Mouse (Mus musculus) midbrain, embryonic 11.5 days (tissue): ENCODE measurements around the gene Pxdn. TPM values are rescaled to one million over a fixed set of nuclear protein-coding genes. Genes with fewer than 3 reads are reported as not detected.
A peak's percentile ranks its signal among the peaks of the same experiment; 100 is the strongest.

Experiments
- ATAC-seq: fragments of 200-750 bp; cut with Nextera tagmentation; 2 replicates; pipeline ENCODE4 v1.8.0; 2017; ENCODE audit warnings: moderate TSS enrichment, moderate library complexity; ENCODE audit not compliant: low FRiP score
- DNase-seq: peaks from one replicate; pipeline ENCODE4 v3.0.0; 2015; ENCODE audit warnings: low spot score; ENCODE audit errors: missing footprints
- H3K27ac ChIP-seq: fragments of 300-500 bp; sonication (generic); 2 replicates; pipeline ENCODE4 v1.5.1; 2014; ENCODE audit warnings: low read depth, low read length
- H3K27me3 ChIP-seq: fragments of 300-500 bp; sonication (generic); 2 replicates; pipeline ENCODE4 v1.6.1; 2014; ENCODE audit warnings: mild to moderate bottlenecking, low read length, moderate library complexity, mixed read lengths; ENCODE audit not compliant: control insufficient read depth, insufficient read depth
- H3K36me3 ChIP-seq: fragments of 300-500 bp; sonication (generic); 2 replicates; pipeline ENCODE4 v1.6.1; 2014; ENCODE audit warnings: mild to moderate bottlenecking, low read length, moderate library complexity, mixed read lengths; ENCODE audit not compliant: control insufficient read depth, insufficient read depth
- H3K4me1 ChIP-seq: fragments of 300-500 bp; sonication (generic); 2 replicates; pipeline ENCODE4 v1.6.1; 2014; ENCODE audit warnings: low read length; ENCODE audit not compliant: control insufficient read depth, insufficient read depth
- H3K4me2 ChIP-seq: fragments of 300-500 bp; sonication (generic); 2 replicates; pipeline ENCODE4 v1.6.1; 2014; ENCODE audit warnings: mild to moderate bottlenecking, moderate library complexity
- H3K4me3 ChIP-seq: fragments of 300-500 bp; sonication (generic); 2 replicates; pipeline ENCODE4 v1.5.1; 2014; ENCODE audit warnings: low read depth, low read length
- H3K9ac ChIP-seq: fragments of 300-500 bp; sonication (generic); 2 replicates; pipeline ENCODE4 v1.6.1; 2014; ENCODE audit warnings: low read length
- H3K9me3 ChIP-seq: fragments of 300-500 bp; sonication (generic); 2 replicates; pipeline ENCODE4 v1.6.1; 2016; ENCODE audit warnings: low read length; ENCODE audit not compliant: control insufficient read depth
- WGBS: fragments of 180-500 bp; shearing (Covaris S2); extraction: QIAGEN DNeasy Blood & Tissue Kit; methylation state at CpG from one replicate; pipeline ENCODE4 v1.1.7; 2014; 5-methylcytosine and 5-hydroxymethylcytosine counted together
- polyA plus RNA-seq: library from polyadenylated mRNA; unstranded; fragments of >200 nt; fragmentation: Nextera tagmentation; extraction: Ambion mirVana; gene quantifications from 2 replicates; pipeline ENCODE4 v1.2.1, GENCODE M21; 2014

The Pxdn gene
- polyA plus RNA-seq, 1 experiment from 2014 or later = 69.4 TPM

- Histone ChIP-seq H3K27me3 (no peaks in the 10 kb centered on the region), H3K4me2 (no peak overlapping the region), H3K4me3 (no peak overlapping the region), H3K36me3 (peaks cover 2% of the 10 kb centered on the region; the same call in 1 of the 2 replicates), H3K4me1 (peaks cover 2% of the 10 kb centered on the region; the same call in 1 of the 2 replicates), H3K9ac (no peak overlapping the region), H3K9me3 (no peaks in the 10 kb centered on the region), H3K27ac (no peak overlapping the region)
- ATAC-seq (no peak), DNase-seq (no peak)
- WGBS = 24% methylated on average over 3 of the region's 3 CpGs
Measured at GRCm38 (mm10) chr12:30023491-30023890, 86.1 kb downstream of the Pxdn start.

- no peak for ATAC-seq
- Histone ChIP-seq H3K4me3 (no peak overlapping the region), H3K4me1 (peaks cover 2% of the 10 kb centered on the region; the same call in 1 of the 2 replicates), H3K27me3 (no peaks in the 10 kb centered on the region), H3K4me2 (no peak overlapping the region), H3K9ac (no peak overlapping the region), H3K9me3 (no peaks in the 10 kb centered on the region), H3K36me3 (peaks cover 2% of the 10 kb centered on the region; the same call in 1 of the 2 replicates), H3K27ac (no peak overlapping the region; the same call in 1 of the 2 replicates)
- no peak for DNase-seq
- 46% methylated on average over 2 of the region's 2 CpGs for WGBS
Measured at GRCm38 (mm10) chr12:30024264-30024825, 86.9 kb downstream of the Pxdn start.

GRCm38 (mm10) chr12:30027721-30028340, 90.4 kb downstream of the Pxdn start:
- Histone ChIP-seq H3K4me2 (no peak overlapping the region), H3K4me3 (no peak overlapping the region), H3K9ac (no peak overlapping the region), H3K27ac (no peak overlapping the region), H3K27me3 (no peaks in the 10 kb centered on the region), H3K4me1 (peaks cover 2% of the 10 kb centered on the region; the same call in 1 of the 2 replicates), H3K9me3 (no peaks in the 10 kb centered on the region), H3K36me3 (no peaks in the 10 kb centered on the region)
- WGBS = 81% methylated on average over 3 of the region's 3 CpGs
- ATAC-seq (no peak), DNase-seq (no peak)

GRCm38 (mm10) chr12:30029111-30029510, 91.7 kb downstream of the Pxdn start:
- ATAC-seq (no peak), DNase-seq (no peak)
- H3K27ac ChIP-seq = no peak overlapping the region
- H3K4me3 ChIP-seq = no peak overlapping the region
- no peaks in the 10 kb centered on the region for H3K36me3 ChIP-seq
- no peaks in the 10 kb centered on the region for H3K27me3 ChIP-seq
- no peaks in the 10 kb centered on the region for H3K9me3 ChIP-seq
- H3K9ac ChIP-seq = no peak overlapping the region
- no peak overlapping the region for H3K4me2 ChIP-seq
- WGBS = 84% methylated on average over 1 of the region's 1 CpGs
- H3K4me1 ChIP-seq = peaks cover 2% of the 10 kb centered on the region; the same call in 1 of the 2 replicates

- no peaks in the 10 kb centered on the region for H3K27me3 ChIP-seq
- WGBS = 87% methylated on average over 5 of the region's 5 CpGs
- no peaks in the 10 kb centered on the region for H3K36me3 ChIP-seq
- H3K27ac ChIP-seq = no peak overlapping the region
- H3K4me1 ChIP-seq = no peaks in the 10 kb centered on the region
- ATAC-seq (no peak), DNase-seq (no peak)
- no peak overlapping the region for H3K4me3 ChIP-seq
- no peak overlapping the region for H3K4me2 ChIP-seq
- no peak overlapping the region for H3K9ac ChIP-seq
- H3K9me3 ChIP-seq = no peaks in the 10 kb centered on the region
Measured at GRCm38 (mm10) chr12:30030571-30030970, 93.2 kb downstream of the Pxdn start.

- Histone ChIP-seq H3K4me1 (peaks cover 16% of the 10 kb centered on the region), H3K27me3 (no peaks in the 10 kb centered on the region), H3K9me3 (no peaks in the 10 kb centered on the region), H3K4me3 (no peak overlapping the region), H3K4me2 (no peak overlapping the region), H3K36me3 (no peaks in the 10 kb centered on the region), H3K9ac (no peak overlapping the region), H3K27ac (no peak overlapping the region)
- ATAC-seq (no peak), DNase-seq (no peak)
- WGBS = 90% methylated on average over 5 of the region's 5 CpGs
Measured at GRCm38 (mm10) chr12:30034681-30035080, 97.3 kb downstream of the Pxdn start.

- Histone ChIP-seq H3K9ac (no peak overlapping the region), H3K4me2 (no peak overlapping the region), H3K27me3 (no peaks in the 10 kb centered on the region), H3K27ac (no peak overlapping the region), H3K4me3 (no peak overlapping the region), H3K9me3 (no peaks in the 10 kb centered on the region), H3K4me1 (peaks cover 16% of the 10 kb centered on the region), H3K36me3 (no peaks in the 10 kb centered on the region)
- no peak for DNase-seq
- whole genome bisulfite sequencing = 25% methylated on average over 1 of the region's 1 CpGs
- ATAC-seq = no peak
Measured at GRCm38 (mm10) chr12:30035406-30035805, 98.0 kb downstream of the Pxdn start.

GRCm38 (mm10) chr12:30035841-30036568, 98.6 kb downstream of the Pxdn start:
- Histone ChIP-seq H3K27me3 (no peaks in the 10 kb centered on the region), H3K9me3 (no peaks in the 10 kb centered on the region)

GRCm38 (mm10) chr12:30036569-30037055, 99.2 kb downstream of the Pxdn start:
- Histone ChIP-seq H3K36me3 (no peaks in the 10 kb centered on the region), H3K4me2 (no peak overlapping the region), H3K9me3 (no peaks in the 10 kb centered on the region), H3K9ac (no peak overlapping the region), H3K4me1 (peaks cover 16% of the 10 kb centered on the region), H3K4me3 (no peak overlapping the region), H3K27ac (peak overlapping the region; percentile 35; the same call in 1 of the 2 replicates), H3K27me3 (no peaks in the 10 kb centered on the region)
- DNase-seq (no peak), ATAC-seq (peak; percentile 67)
- 33% methylated on average over 4 of the region's 4 CpGs for WGBS

More at GRCm38 (mm10) chr12:30035841-30036568, 98.6 kb downstream of the Pxdn start:
- no peaks in the 10 kb centered on the region for H3K36me3 ChIP-seq
- H3K9ac ChIP-seq = no peak overlapping the region
- peaks cover 16% of the 10 kb centered on the region for H3K4me1 ChIP-seq
- no peak overlapping the region for H3K4me2 ChIP-seq
- peak overlapping the region; percentile 35; the same call in 1 of the 2 replicates for H3K27ac ChIP-seq
- ATAC-seq (no peak), DNase-seq (no peak)
- H3K4me3 ChIP-seq = no peak overlapping the region
